Mouse (Mus musculus): ENCODE measurements around the gene Irx4. TPM values are rescaled to one million over a fixed set of nuclear protein-coding genes. Genes with fewer than 3 reads are reported as not detected.

Gene Irx4
- total RNA-seq, 2 experiments from 2014 or later: not detected

Other genes starting within 250 kb of the Irx4 start
- gene Mrpl36, start 68.0 kb downstream of the Irx4 start, total RNA-seq (2021): 10 to 100 TPM; 44.8 to 46.9 TPM
- gene Ndufs6, start 68.1 kb downstream of the Irx4 start, total RNA-seq (2021): 100 to 1,000 TPM; 429 to 436 TPM
- 1 to 10 TPM; 2.8 to 3.5 TPM for gene Lpcat1, start 206.7 kb downstream of the Irx4 start, total RNA-seq (2021)